Mouse (Mus musculus): ENCODE measurements around the gene Sc5d. TPM values are rescaled to one million over a fixed set of nuclear protein-coding genes. Genes with fewer than 3 reads are reported as not detected.

Sc5d gene
- polyA plus RNA-seq (2015; fragmentation: Nextera tagmentation; extraction: Ambion mirVana), result 106 and 118 TPM in 2 replicates

DNA sequence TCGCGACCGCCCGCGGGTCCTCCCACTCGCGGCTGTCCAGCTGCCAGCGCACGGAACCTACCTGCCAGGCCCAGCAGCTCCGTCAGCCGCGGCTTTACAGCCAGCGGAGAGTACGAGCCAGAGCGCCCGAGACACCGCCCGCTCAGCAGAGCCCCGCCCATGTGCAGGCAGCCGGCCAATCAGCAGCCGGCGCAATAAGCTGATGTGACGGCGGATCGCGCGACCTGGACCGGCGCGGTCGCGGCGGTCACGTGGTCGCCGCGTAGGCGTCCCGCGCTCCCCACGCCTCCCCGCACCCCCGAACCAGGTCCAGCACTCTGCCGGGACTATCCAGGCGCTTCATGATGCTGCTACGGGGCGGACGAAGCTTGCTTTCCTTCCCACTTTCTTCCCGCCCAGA lies at the start of gene Sc5d:
Sc5d (minus strand) TSS at position 112 of the 400 bp plus-strand sequence.
- Histone ChIP-seq H3K9ac (ENCODE audit: low read depth, low read length) (peak within 1 kb of the TSS; percentile 92), H3K9me3 (ENCODE audit: control insufficient read depth, low read length) (no peaks in the 10 kb centered on the region), H3K4me3 (ENCODE audit: low read length) (peak within 1 kb of the TSS; percentile 77), H3K4me1 (ENCODE audit: control insufficient read depth, insufficient read depth, low read length) (peaks cover 23% of the 10 kb centered on the region), H3K36me3 (ENCODE audit: control insufficient read depth, insufficient read depth, low read length) (no peaks in the 10 kb centered on the region), H3K27me3 (replicated peaks; ENCODE audit: control insufficient read depth, insufficient read depth, low read length) (no peaks in the 10 kb centered on the region), H3K4me2 (ENCODE audit: low read depth, low read length) (peak within 1 kb of the TSS; percentile 64), H3K27ac (ENCODE audit: low read length) (peak within 1 kb of the TSS; percentile 68)
- WGBS, result under 1% methylated on average over 49 of the region's 49 CpGs
- ATAC-seq, result peak; percentile 97

DNA sequence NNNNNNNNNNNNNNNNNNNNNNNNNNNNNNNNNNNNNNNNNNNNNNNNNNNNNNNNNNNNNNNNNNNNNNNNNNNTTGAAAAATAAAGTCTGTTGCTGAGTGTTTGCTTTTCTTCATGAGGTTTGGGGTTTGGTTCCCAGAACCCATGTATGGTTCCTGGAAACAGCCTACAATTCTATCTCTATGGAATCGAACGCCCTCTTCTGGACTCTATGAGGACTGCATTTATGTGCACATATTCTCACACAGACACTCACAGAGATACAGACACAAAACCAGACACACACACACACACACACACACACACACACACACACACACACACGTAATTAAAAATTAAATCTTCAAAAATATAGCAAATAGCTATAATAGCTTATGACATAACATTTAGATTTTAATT lies 47.3 kb upstream of the Sc5d start:
- WGBS, result 84% methylated on average over 3 of the region's 3 CpGs
- no peaks in the 10 kb centered on the region for H3K9me3 ChIP-seq (ENCODE audit: control insufficient read depth, low read length)

DNA sequence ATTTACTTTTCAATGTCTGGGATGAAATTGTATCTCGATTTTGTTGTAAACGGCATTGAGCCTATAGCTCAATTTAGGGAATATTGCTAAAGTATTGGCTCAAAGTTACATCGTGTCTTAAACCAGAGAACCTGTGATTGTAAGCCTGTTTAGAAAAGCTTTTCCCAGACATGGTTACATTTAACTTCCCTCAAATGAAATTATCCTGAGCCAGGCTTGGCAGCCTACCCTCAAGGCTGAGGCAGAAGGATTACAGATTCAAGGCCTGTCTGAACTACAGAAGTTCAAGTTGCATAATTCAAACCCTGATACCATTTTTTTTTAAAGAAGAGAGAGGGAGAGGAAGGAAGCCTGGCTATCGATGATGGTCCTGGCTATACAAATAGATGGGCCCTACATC lies 39.8 kb upstream of the Sc5d start:
- WGBS, result 81% methylated on average over 4 of the region's 4 CpGs
- H3K36me3 ChIP-seq (ENCODE audit: control insufficient read depth, insufficient read depth, low read length), result no peaks in the 10 kb centered on the region
- H3K9me3 ChIP-seq (ENCODE audit: control insufficient read depth, low read length), result no peaks in the 10 kb centered on the region
- no peak overlapping the region for H3K27ac ChIP-seq (ENCODE audit: low read length)
- H3K4me2 ChIP-seq (ENCODE audit: low read depth, low read length), result no peak overlapping the region
- H3K4me1 ChIP-seq (ENCODE audit: control insufficient read depth, insufficient read depth, low read length), result no peaks in the 10 kb centered on the region
- H3K4me3 ChIP-seq (ENCODE audit: low read length), result no peak overlapping the region
- H3K27me3 ChIP-seq (replicated peaks; ENCODE audit: control insufficient read depth, insufficient read depth, low read length), result no peaks in the 10 kb centered on the region
- no peak overlapping the region for H3K9ac ChIP-seq (ENCODE audit: low read depth, low read length)
- ATAC-seq, result no peak

More for the DNA sequence above, 47.3 kb upstream of the Sc5d start:
- no peak for ATAC-seq
- Histone ChIP-seq H3K4me2 (ENCODE audit: low read depth, low read length) (no peak overlapping the region), H3K36me3 (ENCODE audit: control insufficient read depth, insufficient read depth, low read length) (no peaks in the 10 kb centered on the region), H3K4me3 (ENCODE audit: low read length) (no peak overlapping the region), H3K27me3 (replicated peaks; ENCODE audit: control insufficient read depth, insufficient read depth, low read length) (no peaks in the 10 kb centered on the region), H3K9ac (ENCODE audit: low read depth, low read length) (no peak overlapping the region), H3K27ac (ENCODE audit: low read length) (no peak overlapping the region), H3K4me1 (ENCODE audit: control insufficient read depth, insufficient read depth, low read length) (0 out of 2 replicates have a peak, but pooled peaks cover 4% of the 10 kb centered on the region)

DNA sequence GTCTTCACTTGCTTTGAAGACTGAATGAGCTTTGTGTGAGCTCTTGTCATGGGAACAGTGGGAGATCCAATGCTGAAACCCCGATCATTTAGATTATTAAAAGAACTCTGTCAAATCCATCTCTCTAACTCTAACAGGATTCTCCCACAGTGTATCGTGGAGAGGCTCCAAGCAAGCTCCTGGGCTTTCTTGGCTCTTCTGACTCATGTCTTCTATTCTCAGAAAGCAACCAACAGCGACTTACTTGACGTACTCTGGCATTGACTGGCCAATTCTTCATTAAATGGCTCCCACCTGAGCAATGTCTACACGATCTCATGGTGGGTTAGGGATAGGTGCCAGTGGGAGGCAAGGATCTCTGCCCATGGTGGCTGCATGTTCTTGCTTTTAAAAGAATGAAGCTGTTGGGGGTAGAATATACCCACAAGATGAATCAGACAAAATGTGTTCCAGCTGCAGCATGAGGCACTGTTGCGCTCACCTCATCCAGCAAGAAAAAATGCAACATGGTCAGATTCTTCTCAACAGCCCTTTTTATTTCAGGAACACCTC lies 37.1 kb upstream of the Sc5d start:
- no peak overlapping the region for H3K4me3 ChIP-seq (ENCODE audit: low read length)
- ATAC-seq, result no peak
- no peaks in the 10 kb centered on the region for H3K9me3 ChIP-seq (ENCODE audit: control insufficient read depth, low read length)
- no peaks in the 10 kb centered on the region for H3K36me3 ChIP-seq (ENCODE audit: control insufficient read depth, insufficient read depth, low read length)
- H3K4me2 ChIP-seq (ENCODE audit: low read depth, low read length), result no peak overlapping the region
- no peaks in the 10 kb centered on the region for H3K4me1 ChIP-seq (ENCODE audit: control insufficient read depth, insufficient read depth, low read length)
- no peak overlapping the region for H3K27ac ChIP-seq (ENCODE audit: low read length)
- H3K27me3 ChIP-seq (replicated peaks; ENCODE audit: control insufficient read depth, insufficient read depth, low read length), result no peaks in the 10 kb centered on the region
- H3K9ac ChIP-seq (ENCODE audit: low read depth, low read length), result no peak overlapping the region
- 83% methylated on average over 6 of the region's 6 CpGs for WGBS

DNA sequence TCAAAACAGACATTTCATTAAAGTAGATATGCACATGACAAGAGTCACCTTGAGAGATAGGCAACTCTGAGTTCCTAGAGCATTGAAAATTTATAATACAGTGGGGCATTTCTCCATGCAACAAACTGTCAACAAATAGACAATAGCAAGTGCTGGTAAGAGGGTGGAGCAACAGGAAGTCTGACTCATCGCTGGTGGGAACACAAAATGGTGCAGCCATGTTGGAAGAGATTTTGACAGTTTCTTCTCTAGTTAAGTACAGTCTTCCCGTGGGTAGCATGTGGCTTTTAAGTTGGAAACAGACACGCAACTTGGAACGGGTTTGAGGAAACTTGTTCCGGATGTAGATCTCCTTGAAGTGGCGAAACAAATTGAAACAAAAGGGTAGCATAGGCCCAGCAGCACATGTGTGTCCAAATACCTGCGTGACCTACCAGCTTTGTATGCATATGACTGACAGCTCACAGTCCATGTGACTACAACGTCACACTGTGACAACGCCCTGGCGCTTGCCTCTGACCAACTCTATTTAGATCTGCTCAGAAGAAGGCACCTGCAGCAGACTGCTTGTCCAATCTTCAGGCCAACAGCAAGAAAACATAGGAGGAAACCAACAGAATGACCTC lies 32.4 kb upstream of the Sc5d start:
- Histone ChIP-seq H3K4me2 (ENCODE audit: low read depth, low read length) (no peak overlapping the region), H3K4me3 (ENCODE audit: low read length) (no peak overlapping the region), H3K9me3 (ENCODE audit: control insufficient read depth, low read length) (no peaks in the 10 kb centered on the region), H3K27ac (ENCODE audit: low read length) (no peak overlapping the region), H3K4me1 (ENCODE audit: control insufficient read depth, insufficient read depth, low read length) (no peaks in the 10 kb centered on the region), H3K9ac (ENCODE audit: low read depth, low read length) (no peak overlapping the region), H3K36me3 (ENCODE audit: control insufficient read depth, insufficient read depth, low read length) (no peaks in the 10 kb centered on the region), H3K27me3 (replicated peaks; ENCODE audit: control insufficient read depth, insufficient read depth, low read length) (no peaks in the 10 kb centered on the region)
- WGBS, result 88% methylated on average over 10 of the region's 10 CpGs
- ATAC-seq, result no peak

- H3K36me3 ChIP-seq (ENCODE audit: control insufficient read depth, insufficient read depth, low read length), result no peaks in the 10 kb centered on the region
- 76% methylated on average over 2 of the region's 2 CpGs for WGBS
- H3K4me2 ChIP-seq (ENCODE audit: low read depth, low read length), result no peak overlapping the region
- no peak for ATAC-seq
- no peaks in the 10 kb centered on the region for H3K4me1 ChIP-seq (ENCODE audit: control insufficient read depth, insufficient read depth, low read length)
- H3K27ac ChIP-seq (ENCODE audit: low read length), result no peak overlapping the region
- H3K9me3 ChIP-seq (ENCODE audit: control insufficient read depth, low read length), result no peaks in the 10 kb centered on the region
- H3K27me3 ChIP-seq (replicated peaks; ENCODE audit: control insufficient read depth, insufficient read depth, low read length), result no peaks in the 10 kb centered on the region
- no peak overlapping the region for H3K9ac ChIP-seq (ENCODE audit: low read depth, low read length)
- no peak overlapping the region for H3K4me3 ChIP-seq (ENCODE audit: low read length)
Observed at GRCm38 (mm10) chr9:42294131-42294530, 30.1 kb upstream of the Sc5d start.

DNA sequence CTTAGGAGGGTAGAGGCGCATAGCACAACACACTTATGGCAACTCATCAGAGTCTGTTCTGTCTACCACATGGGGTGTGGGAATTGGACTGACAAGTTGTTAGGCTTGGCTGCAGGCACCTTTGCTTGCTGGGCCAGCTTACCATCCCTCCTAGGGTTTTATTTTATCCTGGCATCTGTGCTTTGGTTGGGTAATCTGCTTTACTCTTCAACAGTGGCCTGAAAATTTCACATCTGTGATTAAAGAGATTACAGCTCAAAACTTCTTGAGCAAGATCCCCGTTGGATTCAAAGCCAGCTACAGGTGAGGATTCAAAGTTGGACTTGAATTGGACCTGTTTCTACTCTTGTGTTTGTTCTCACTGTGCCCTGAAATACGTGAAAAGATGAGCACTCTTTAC lies 29.5 kb upstream of the Sc5d start:
- Histone ChIP-seq H3K4me2 (ENCODE audit: low read depth, low read length) (no peak overlapping the region), H3K9me3 (ENCODE audit: control insufficient read depth, low read length) (no peaks in the 10 kb centered on the region), H3K9ac (ENCODE audit: low read depth, low read length) (no peak overlapping the region), H3K27me3 (replicated peaks; ENCODE audit: control insufficient read depth, insufficient read depth, low read length) (no peaks in the 10 kb centered on the region), H3K4me3 (ENCODE audit: low read length) (no peak overlapping the region), H3K36me3 (ENCODE audit: control insufficient read depth, insufficient read depth, low read length) (no peaks in the 10 kb centered on the region), H3K27ac (ENCODE audit: low read length) (no peak overlapping the region), H3K4me1 (ENCODE audit: control insufficient read depth, insufficient read depth, low read length) (no peaks in the 10 kb centered on the region)
- no peak for ATAC-seq
- 87% methylated on average over 3 of the region's 3 CpGs for WGBS

GRCm38 (mm10) chr9:42293051-42293450 lies 29.0 kb upstream of the Sc5d start:
- no peak overlapping the region for H3K27ac ChIP-seq (ENCODE audit: low read length)
- H3K9me3 ChIP-seq (ENCODE audit: control insufficient read depth, low read length), result no peaks in the 10 kb centered on the region
- no peak for ATAC-seq
- H3K36me3 ChIP-seq (ENCODE audit: control insufficient read depth, insufficient read depth, low read length), result no peaks in the 10 kb centered on the region
- H3K4me1 ChIP-seq (ENCODE audit: control insufficient read depth, insufficient read depth, low read length), result no peaks in the 10 kb centered on the region
- no peak overlapping the region for H3K4me2 ChIP-seq (ENCODE audit: low read depth, low read length)
- no peaks in the 10 kb centered on the region for H3K27me3 ChIP-seq (replicated peaks; ENCODE audit: control insufficient read depth, insufficient read depth, low read length)
- no peak overlapping the region for H3K9ac ChIP-seq (ENCODE audit: low read depth, low read length)
- 44% methylated on average over 7 of the region's 7 CpGs for WGBS
- no peak overlapping the region for H3K4me3 ChIP-seq (ENCODE audit: low read length)

DNA sequence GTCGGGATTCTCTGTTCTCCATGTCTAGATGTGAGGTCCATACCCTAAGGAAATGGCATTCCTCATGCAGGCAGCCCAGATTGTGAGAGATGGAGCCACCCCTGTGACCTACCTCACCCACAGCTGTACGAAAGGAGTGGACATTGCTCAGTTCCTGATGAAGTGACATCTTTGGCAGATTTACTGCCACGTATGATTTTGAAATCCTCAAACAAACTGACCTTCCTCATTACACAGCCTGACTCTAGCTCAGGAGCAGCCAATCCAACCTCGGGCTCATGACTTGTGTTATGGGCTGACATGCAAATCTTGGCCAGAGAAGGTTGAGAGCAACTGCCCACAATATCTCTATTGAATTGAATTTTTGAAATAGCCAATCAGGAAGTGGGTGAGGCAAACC lies 15.6 kb upstream of the Sc5d start:
- no peaks in the 10 kb centered on the region for H3K36me3 ChIP-seq (ENCODE audit: control insufficient read depth, insufficient read depth, low read length)
- H3K4me3 ChIP-seq (ENCODE audit: low read length), result no peak overlapping the region
- H3K27ac ChIP-seq (ENCODE audit: low read length), result no peak overlapping the region
- H3K27me3 ChIP-seq (replicated peaks; ENCODE audit: control insufficient read depth, insufficient read depth, low read length), result no peaks in the 10 kb centered on the region
- no peak overlapping the region for H3K4me2 ChIP-seq (ENCODE audit: low read depth, low read length)
- no peak for ATAC-seq
- no peaks in the 10 kb centered on the region for H3K4me1 ChIP-seq (ENCODE audit: control insufficient read depth, insufficient read depth, low read length)
- H3K9me3 ChIP-seq (ENCODE audit: control insufficient read depth, low read length), result 0 out of 2 replicates have a peak, but pooled peaks cover 3% of the 10 kb centered on the region
- 56% methylated on average over 4 of the region's 4 CpGs for WGBS
- H3K9ac ChIP-seq (ENCODE audit: low read depth, low read length), result no peak overlapping the region

DNA sequence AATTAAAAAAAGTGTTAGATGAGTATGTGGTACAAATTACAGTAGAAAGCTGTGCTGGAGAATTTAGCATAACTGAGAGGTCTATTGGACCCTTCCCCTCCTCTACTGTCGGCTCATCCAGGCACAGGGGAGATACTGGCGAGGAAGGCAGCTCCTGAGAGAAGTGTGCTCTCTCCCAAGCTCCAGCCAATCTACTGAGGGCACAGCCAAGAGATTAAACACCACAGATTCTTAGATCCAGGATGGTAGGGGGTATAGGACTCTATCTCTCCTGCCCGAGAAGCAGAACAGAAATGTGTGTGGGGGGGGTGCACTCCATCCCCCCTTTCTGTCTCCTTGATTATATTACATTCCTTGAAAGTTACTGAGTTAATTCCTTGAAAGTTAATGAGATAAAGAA lies 14.0 kb upstream of the Sc5d start:
- Histone ChIP-seq H3K9me3 (ENCODE audit: control insufficient read depth, low read length) (0 out of 2 replicates have a peak, but pooled peaks cover 3% of the 10 kb centered on the region), H3K4me1 (ENCODE audit: control insufficient read depth, insufficient read depth, low read length) (no peaks in the 10 kb centered on the region), H3K27me3 (replicated peaks; ENCODE audit: control insufficient read depth, insufficient read depth, low read length) (no peaks in the 10 kb centered on the region), H3K36me3 (ENCODE audit: control insufficient read depth, insufficient read depth, low read length) (no peaks in the 10 kb centered on the region), H3K4me3 (ENCODE audit: low read length) (no peak overlapping the region), H3K9ac (ENCODE audit: low read depth, low read length) (no peak overlapping the region), H3K4me2 (ENCODE audit: low read depth, low read length) (no peak overlapping the region), H3K27ac (ENCODE audit: low read length) (no peak overlapping the region)
- 82% methylated on average over 3 of the region's 3 CpGs for WGBS
- no peak for ATAC-seq
